Mouse (Mus musculus): ENCODE results near the gene Arpc3.

DNA sequence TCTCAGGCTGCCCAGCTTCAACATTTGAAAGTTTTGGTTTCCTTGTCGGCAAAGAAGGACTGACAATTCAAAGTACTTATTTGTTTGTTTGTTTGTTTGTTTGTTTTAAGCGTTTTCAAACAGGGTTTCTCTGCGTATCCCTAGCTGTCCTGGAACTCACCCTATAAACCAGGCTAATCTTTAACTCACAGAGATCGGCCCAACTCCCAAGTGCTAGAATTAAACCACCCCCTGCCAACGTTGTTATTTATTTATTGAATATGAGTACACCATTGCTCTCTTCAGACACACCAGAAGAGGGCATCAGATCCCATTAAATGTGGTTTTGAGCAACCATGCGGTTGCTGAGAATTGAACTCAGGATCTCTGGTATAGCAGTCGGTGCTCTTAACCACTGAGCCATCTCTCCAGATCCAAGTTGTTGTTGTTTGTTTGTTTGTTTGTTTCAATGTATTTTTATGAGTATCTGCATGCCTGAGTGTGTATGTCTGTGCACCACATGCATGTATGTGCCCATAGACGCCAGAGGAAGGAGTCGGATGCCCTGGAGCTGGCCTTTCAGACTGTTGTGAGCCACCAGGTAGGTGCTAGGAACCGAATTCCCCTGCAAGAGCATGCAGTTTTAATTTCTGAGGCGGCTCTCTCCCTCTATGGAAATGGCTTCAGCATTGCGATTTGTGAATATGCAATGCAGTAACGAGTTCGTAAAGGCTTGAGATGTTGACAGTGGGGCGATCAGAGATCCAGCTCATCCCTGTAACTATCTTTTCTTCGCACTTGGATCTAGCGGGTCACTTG, 29.8 kb downstream of the Arpc3 start, which contains the start of gene Anapc7:
- no peak for TF ChIP-seq POLR2A (IDR thresholded peaks at IDR 0.05; ENCODE audit: borderline replicate concordance, extremely low read depth, low read depth, low read length)
- no peak for TF ChIP-seq CTCF (IDR thresholded peaks at IDR 0.05; ENCODE audit: insufficient read depth, low read length)

All from lung, adult 2 months (tissue).